Mouse (Mus musculus) stomach, embryonic 16.5 days (tissue): ENCODE data around the gene Tmem51. TPM values are rescaled to one million over a fixed set of nuclear protein-coding genes. Genes with fewer than 3 reads are reported as not detected.

Source experiments
- ATAC-seq: fragments of 200-750 bp; cut with Nextera tagmentation; 2 replicates; pipeline ENCODE4 v1.8.0; 2017; ENCODE audit warnings: moderate number of reproducible peaks, moderate TSS enrichment; ENCODE audit not compliant: insufficient read depth, low FRiP score
- H3K27ac ChIP-seq: fragments of 300-500 bp; sonication (generic); 2 replicates; pipeline ENCODE4 v1.5.1; 2014; ENCODE audit warnings: low read length
- H3K27me3 ChIP-seq: fragments of 300-500 bp; sonication (generic); 2 replicates; pipeline ENCODE4 v1.6.1; 2014; ENCODE audit warnings: low read length, control low read depth, mixed read lengths; ENCODE audit not compliant: control insufficient read depth, insufficient read depth
- H3K36me3 ChIP-seq: fragments of 300-500 bp; sonication (generic); 2 replicates; pipeline ENCODE4 v1.6.1; 2014; ENCODE audit warnings: low read length; ENCODE audit not compliant: control insufficient read depth, insufficient read depth
- H3K4me1 ChIP-seq: fragments of 300-500 bp; sonication (generic); 2 replicates; pipeline ENCODE4 v1.6.1; 2014; ENCODE audit warnings: low read length, control low read depth, mixed read lengths; ENCODE audit not compliant: control insufficient read depth, insufficient read depth
- H3K4me2 ChIP-seq: fragments of 300-500 bp; sonication (generic); 2 replicates; pipeline ENCODE4 v1.6.1; 2014; ENCODE audit warnings: low read depth, low read length, mixed read lengths
- H3K4me3 ChIP-seq: fragments of 300-500 bp; sonication (generic); replicated peaks from 2 replicates; pipeline ENCODE4 v1.5.1; 2014; ENCODE audit warnings: mild to moderate bottlenecking, low read length
- H3K9ac ChIP-seq: fragments of 300-500 bp; sonication (generic); 2 replicates; pipeline ENCODE4 v1.6.1; 2014; ENCODE audit warnings: low read length
- H3K9me3 ChIP-seq: fragments of 300-500 bp; sonication (generic); replicated peaks from 2 replicates; pipeline ENCODE4 v1.6.1; 2016; ENCODE audit warnings: low read length, control low read depth; ENCODE audit not compliant: control insufficient read depth
- WGBS: fragments of 180-500 bp; shearing (Covaris S2); extraction: QIAGEN DNeasy Blood & Tissue Kit; methylation state at CpG from one replicate; pipeline ENCODE4 v1.1.7; 2014; 5-methylcytosine and 5-hydroxymethylcytosine counted together
- polyA plus RNA-seq: library from polyadenylated mRNA; unstranded; fragments of >200 nt; fragmentation: Nextera tagmentation; extraction: Ambion mirVana; gene quantifications from 2 replicates; pipeline ENCODE4 v1.2.1, GENCODE M21; 2015

Gene Tmem51
- polyA plus RNA-seq, 1 experiment from 2014 or later, result 79.2 TPM

DNA sequence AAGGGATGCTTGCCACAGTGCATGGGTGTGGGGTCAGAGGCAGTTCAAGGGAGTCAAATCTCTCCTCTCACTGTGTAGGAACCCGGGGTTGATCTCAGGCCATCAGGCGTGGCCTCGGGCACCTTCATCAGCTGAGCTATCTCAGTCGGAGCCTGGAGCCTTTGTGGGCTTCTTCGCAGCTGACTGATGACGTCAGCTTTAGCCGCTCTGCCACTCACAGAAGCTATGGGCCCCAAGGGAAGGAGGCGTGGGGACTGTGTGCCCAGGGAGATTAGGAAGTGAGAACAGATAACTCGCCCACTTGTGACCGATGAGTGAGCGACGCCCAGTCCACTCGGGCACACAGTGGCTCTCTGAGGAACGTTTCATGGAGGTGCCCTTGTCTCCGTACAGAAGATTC is 66.4 kb downstream of the Tmem51 start:
- H3K4me2 ChIP-seq, result peak overlapping the region; percentile 17
- H3K4me3 ChIP-seq, result no peak overlapping the region
- peaks cover 14% of the 10 kb centered on the region for H3K4me1 ChIP-seq
- H3K9ac ChIP-seq, result peak overlapping the region; percentile 3; the same call in 1 of the 2 replicates
- peak; percentile 49 for ATAC-seq
- no peaks in the 10 kb centered on the region for H3K36me3 ChIP-seq
- H3K9me3 ChIP-seq, result no peaks in the 10 kb centered on the region
- no peaks in the 10 kb centered on the region for H3K27me3 ChIP-seq
- 31% methylated on average over 15 of the region's 15 CpGs for WGBS
- peak overlapping the region; percentile 11; the same call in 1 of the 2 replicates for H3K27ac ChIP-seq

DNA sequence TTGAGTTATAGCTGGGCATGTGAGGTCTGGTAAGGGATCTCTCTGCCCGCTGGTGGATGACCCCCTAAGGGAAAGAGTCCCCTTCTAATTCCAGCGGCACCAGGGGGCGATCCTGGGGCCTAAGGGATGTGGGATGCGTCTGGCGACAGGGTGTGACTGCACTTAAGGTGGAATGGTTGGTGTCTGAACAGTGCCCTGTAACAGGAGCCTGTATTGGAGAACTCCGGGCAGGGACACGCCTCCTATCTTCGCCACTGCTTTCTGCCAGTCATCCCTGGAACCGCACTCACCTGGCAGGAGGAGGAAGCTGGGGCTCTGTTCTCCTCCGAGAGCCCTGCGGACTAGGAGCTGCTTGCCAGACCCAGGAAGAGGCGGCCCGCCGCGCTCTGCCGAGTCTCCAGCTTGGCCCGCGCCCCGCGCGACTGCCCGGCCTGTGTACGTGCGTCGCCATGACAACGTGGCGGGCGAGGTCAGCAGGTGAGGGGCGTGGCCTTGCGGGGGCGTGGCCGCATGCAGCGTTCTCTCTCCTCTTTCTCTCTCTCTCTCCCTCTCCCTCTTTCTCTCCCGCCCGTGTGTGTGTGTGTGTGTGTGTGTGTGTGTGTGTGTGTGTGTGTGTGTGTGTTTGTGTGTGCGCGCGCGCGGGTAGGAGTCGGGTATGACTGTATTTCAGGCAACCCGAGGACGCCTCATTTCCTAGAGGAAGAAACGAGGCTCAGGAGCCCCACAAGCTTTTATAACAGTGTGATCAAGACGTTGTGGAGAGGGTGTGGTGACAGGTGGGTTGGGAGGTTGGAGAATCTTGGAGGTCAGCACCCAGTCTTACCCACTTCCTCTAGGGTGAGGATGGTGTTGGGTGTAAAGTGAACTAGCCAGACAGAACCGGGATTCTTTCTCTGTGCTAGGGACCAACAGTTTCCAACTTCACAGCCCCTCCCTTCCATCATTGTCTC is 69.2 kb downstream of the Tmem51 start, which contains the start of gene Fhad1:
TSS of gene Fhad1 (minus strand) at position 424 of the 950 bp plus-strand sequence.
- Histone ChIP-seq H3K27ac (peak within 1 kb of the TSS; percentile 72), H3K9ac (peak within 1 kb of the TSS; percentile 54), H3K36me3 (no peaks in the 10 kb centered on the region), H3K27me3 (no peaks in the 10 kb centered on the region), H3K4me1 (peaks cover 14% of the 10 kb centered on the region), H3K4me2 (peak within 1 kb of the TSS; percentile 70), H3K4me3 (peak within 1 kb of the TSS; percentile 44), H3K9me3 (no peaks in the 10 kb centered on the region)
- WGBS, result 1% methylated on average over 45 of the region's 46 CpGs
- ATAC-seq, result peak; percentile 91

DNA sequence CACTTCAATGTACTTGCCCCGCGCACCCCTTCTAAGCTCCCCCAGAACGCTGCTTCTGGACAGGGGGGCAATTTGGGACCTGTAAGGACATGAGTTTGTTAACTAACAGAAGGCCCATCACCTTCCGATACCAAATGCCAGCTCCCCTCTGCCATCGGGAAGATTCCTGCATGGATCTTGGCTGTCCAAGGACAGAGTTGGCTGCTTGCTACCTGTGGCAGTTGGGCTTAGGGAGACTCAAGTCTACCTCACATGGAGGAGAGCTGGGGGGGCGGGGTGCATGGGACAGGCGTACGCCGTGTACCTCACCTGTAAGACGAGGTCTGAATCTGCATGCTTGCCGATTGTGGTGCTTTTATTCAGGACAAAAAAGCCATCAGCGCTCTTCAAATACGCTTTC is 72.9 kb downstream of the Tmem51 start:
- ATAC-seq, result no peak

DNA sequence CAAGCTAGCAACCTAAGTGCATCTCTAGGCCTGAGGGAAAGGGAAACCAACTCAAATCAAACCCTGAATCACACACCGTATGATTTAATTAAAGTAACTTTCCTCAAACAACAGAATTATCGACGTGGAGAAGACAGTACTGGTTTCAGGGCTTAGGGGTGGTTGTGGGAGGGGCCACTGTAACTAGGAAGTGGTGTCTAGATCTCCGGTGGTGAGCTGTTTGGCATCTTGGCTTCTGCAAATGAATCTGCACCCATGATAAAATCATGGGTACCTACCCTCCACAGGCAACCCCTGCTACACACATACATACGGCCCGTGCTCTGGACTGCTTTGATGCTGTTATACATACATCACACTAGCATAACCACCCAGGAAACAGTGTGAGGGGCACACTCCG is 73.7 kb downstream of the Tmem51 start:
- Histone ChIP-seq H3K9me3 (no peaks in the 10 kb centered on the region), H3K27ac (no peak overlapping the region), H3K36me3 (no peaks in the 10 kb centered on the region), H3K4me3 (no peak overlapping the region), H3K4me2 (no peak overlapping the region), H3K27me3 (no peaks in the 10 kb centered on the region), H3K4me1 (peaks cover 3% of the 10 kb centered on the region), H3K9ac (no peak overlapping the region)
- no peak for ATAC-seq
- 70% methylated on average over 7 of the region's 7 CpGs for WGBS

More for the DNA sequence above, 72.9 kb downstream of the Tmem51 start:
- Histone ChIP-seq H3K9ac (no peak overlapping the region), H3K27me3 (no peaks in the 10 kb centered on the region), H3K9me3 (no peaks in the 10 kb centered on the region), H3K4me3 (no peak overlapping the region), H3K36me3 (no peaks in the 10 kb centered on the region), H3K27ac (no peak overlapping the region), H3K4me2 (no peak overlapping the region), H3K4me1 (peaks cover 6% of the 10 kb centered on the region)
- WGBS, result 85% methylated on average over 13 of the region's 13 CpGs

DNA sequence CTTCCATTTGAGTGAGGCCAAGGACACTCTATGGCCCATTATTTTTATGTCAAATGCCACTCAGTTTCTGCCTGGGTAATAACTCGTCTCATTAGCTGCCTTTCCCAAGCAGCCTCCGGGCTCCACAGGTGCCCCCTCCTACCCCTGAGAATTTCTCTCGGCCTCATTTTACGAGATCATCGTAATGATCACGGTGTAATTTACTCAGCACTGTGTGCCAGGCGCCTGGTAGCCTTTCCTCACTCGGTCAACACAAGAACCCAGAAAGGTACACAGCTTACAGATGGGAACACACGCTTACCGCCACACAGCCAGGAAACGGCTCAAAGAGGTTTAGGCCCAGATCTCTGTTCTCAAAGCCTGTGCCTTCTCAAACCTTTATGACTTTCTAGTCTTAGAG is 75.9 kb downstream of the Tmem51 start:
- H3K36me3 ChIP-seq, result no peaks in the 10 kb centered on the region
- H3K9me3 ChIP-seq, result no peaks in the 10 kb centered on the region
- no peaks in the 10 kb centered on the region for H3K4me1 ChIP-seq
- H3K9ac ChIP-seq, result no peak overlapping the region
- H3K27ac ChIP-seq, result no peak overlapping the region
- H3K4me2 ChIP-seq, result no peak overlapping the region
- 68% methylated on average over 11 of the region's 11 CpGs for WGBS
- ATAC-seq, result peak; percentile 51; the same call in 1 of the 2 replicates
- H3K27me3 ChIP-seq, result no peaks in the 10 kb centered on the region
- no peak overlapping the region for H3K4me3 ChIP-seq

DNA sequence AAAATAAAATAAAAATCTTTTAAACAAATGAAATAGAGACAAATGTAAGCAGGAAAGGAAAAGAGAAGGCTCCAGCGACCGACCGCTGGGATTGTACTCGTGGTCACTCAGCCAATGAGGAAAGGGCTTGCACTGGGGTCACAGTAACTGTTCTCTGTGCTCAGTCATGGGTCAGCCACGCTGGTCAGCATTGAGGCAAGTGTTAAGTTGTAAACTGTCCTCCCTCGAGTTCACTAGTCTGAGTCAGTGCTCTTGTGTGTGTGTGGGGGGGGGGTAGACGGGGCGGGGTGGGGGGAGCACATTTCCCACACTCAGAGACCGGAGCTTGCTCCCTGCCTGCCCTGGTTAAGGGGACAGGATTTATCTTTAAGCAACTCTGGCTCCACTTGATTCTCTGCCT is 83.5 kb downstream of the Tmem51 start:
- H3K9ac ChIP-seq, result no peak overlapping the region
- H3K9me3 ChIP-seq, result 0 out of 2 replicates have a peak, but pooled peaks cover 5% of the 10 kb centered on the region
- no peaks in the 10 kb centered on the region for H3K27me3 ChIP-seq
- no peak for ATAC-seq
- WGBS, result 53% methylated on average over 9 of the region's 9 CpGs
- no peaks in the 10 kb centered on the region for H3K36me3 ChIP-seq
- H3K4me2 ChIP-seq, result no peak overlapping the region
- peaks cover 15% of the 10 kb centered on the region for H3K4me1 ChIP-seq
- H3K4me3 ChIP-seq, result no peak overlapping the region
- H3K27ac ChIP-seq, result peak overlapping the region; percentile 68; the same call in 1 of the 2 replicates

DNA sequence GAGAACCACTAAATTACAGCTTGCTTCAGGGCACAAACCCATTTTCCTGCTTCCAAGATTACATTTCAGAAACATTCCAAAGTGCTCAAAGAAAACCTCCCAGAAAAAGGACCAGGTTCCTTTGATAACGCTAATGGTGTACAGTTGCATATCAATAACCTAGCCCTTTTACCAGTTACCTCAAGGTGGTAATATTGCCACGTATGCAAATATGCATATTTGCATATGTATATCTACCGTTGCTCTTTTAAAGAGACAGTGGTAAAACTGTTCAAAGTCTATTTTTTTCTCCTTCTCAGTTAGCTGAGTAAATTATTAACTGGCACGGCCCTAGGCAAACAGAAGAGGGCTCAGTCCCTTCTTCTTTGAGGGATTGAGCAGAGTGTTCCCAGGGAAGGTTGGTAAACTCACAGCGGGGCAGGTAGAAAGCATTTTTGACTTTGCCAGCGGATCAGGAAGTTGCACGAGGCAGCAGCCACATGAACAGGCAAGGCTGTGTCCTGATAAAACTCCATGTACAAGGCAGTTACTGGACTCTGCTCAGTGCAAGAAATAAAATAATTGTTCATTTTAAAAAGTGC is 84.5 kb downstream of the Tmem51 start:
- no peak overlapping the region for H3K4me2 ChIP-seq
- H3K9ac ChIP-seq, result no peak overlapping the region
- no peak overlapping the region for H3K4me3 ChIP-seq
- no peaks in the 10 kb centered on the region for H3K27me3 ChIP-seq
- peaks cover 15% of the 10 kb centered on the region for H3K4me1 ChIP-seq
- H3K36me3 ChIP-seq, result no peaks in the 10 kb centered on the region
- peak overlapping the region; percentile 96 for H3K27ac ChIP-seq
- 0 out of 2 replicates have a peak, but pooled peaks cover 5% of the 10 kb centered on the region for H3K9me3 ChIP-seq
- peak; percentile 85 for ATAC-seq
- WGBS, result 35% methylated on average over 7 of the region's 7 CpGs

DNA sequence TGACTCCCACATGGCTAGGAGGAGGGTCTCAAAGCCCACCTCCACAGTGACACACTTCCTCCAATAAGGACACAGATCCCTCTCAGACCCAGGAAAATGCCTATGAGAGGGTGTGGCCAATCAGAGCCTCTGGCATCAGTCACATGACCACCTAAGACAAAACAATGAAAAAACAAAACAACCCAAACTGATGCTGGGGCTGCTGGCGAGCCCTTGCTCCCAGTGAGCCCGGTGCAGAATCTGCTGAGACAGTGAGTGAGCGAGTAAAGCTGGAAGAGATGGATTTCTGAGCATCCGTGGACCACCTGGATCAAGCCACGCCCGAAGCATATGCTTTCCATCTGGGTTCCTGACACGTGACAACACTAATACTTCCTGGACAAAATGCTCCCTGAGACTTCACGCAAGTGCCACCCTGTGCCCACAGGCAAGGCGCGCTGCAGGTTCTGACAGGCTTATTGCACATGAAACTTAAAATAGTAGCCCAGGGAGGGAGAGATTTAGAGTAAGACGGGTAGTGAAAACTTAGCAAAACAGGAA is 85.8 kb downstream of the Tmem51 start:
- Histone ChIP-seq H3K27me3 (no peaks in the 10 kb centered on the region), H3K9ac (peak overlapping the region; percentile 52), H3K27ac (peak overlapping the region; percentile 74), H3K36me3 (no peaks in the 10 kb centered on the region), H3K4me2 (peak overlapping the region; percentile 48), H3K9me3 (0 out of 2 replicates have a peak, but pooled peaks cover 5% of the 10 kb centered on the region), H3K4me1 (peaks cover 15% of the 10 kb centered on the region), H3K4me3 (peak overlapping the region; percentile 32)
- 23% methylated on average over 11 of the region's 11 CpGs for WGBS
- peak; percentile 13; the same call in 1 of the 2 replicates for ATAC-seq

DNA sequence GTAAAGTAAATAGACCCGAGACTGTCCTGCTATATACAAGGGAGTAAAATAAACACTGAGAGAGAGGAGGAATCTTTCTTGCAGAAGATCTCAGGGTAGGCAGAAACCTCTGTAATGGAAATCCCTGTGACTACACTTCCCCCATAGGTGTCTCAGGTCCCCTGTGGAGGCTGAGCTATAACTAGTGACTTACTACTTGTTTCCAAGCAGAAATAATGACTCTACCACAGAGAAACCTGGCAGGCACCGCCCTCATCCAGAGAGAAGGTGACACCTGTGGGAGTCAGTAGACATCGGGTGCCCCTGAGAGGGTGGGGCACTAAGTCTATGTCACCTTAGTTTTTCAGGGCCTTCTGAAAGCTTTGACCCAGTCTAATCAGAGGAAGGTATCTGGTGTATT is 87.2 kb downstream of the Tmem51 start:
- Histone ChIP-seq H3K9me3 (no peaks in the 10 kb centered on the region), H3K4me3 (no peak overlapping the region), H3K4me1 (peaks cover 15% of the 10 kb centered on the region), H3K27me3 (no peaks in the 10 kb centered on the region), H3K36me3 (no peaks in the 10 kb centered on the region), H3K4me2 (no peak overlapping the region), H3K9ac (no peak overlapping the region), H3K27ac (peak overlapping the region; percentile 33)
- ATAC-seq, result no peak
- 50% methylated on average over 3 of the region's 3 CpGs for WGBS
